Mouse (Mus musculus) right cerebral cortex, postnatal 4 days (tissue): ENCODE data around the gene Spin1.

Source experiments
- DNase-seq: peaks from one replicate; pipeline ENCODE4 v3.0.0-alpha.2; 2022

Gene Spin1

GRCm38 (mm10) chr13:51147106-51147505 lies 46.4 kb downstream of the Spin1 start:
- DNase-seq = no peak

- no peak for DNase-seq
Observed at GRCm38 (mm10) chr13:51152966-51153669, 52.4 kb downstream of the Spin1 start.

- DNase-seq = no peak
Observed at GRCm38 (mm10) chr13:51153670-51154030, 53.0 kb downstream of the Spin1 start.

- DNase-seq = peak; percentile 19
Observed at GRCm38 (mm10) chr13:51155178-51156013, 54.7 kb downstream of the Spin1 start.

- no peak for DNase-seq
Observed at GRCm38 (mm10) chr13:51156014-51156386, 55.3 kb downstream of the Spin1 start.

GRCm38 (mm10) chr13:51157291-51157690 lies 56.6 kb downstream of the Spin1 start:
- no peak for DNase-seq

GRCm38 (mm10) chr13:51161672-51162071 lies 61.0 kb downstream of the Spin1 start:
- no peak for DNase-seq

- DNase-seq = no peak
Observed at GRCm38 (mm10) chr13:51162246-51162645, 61.6 kb downstream of the Spin1 start.

GRCm38 (mm10) chr13:51166711-51167110 lies 66.0 kb downstream of the Spin1 start:
- no peak for DNase-seq

GRCm38 (mm10) chr13:51170215-51170614 lies 69.5 kb downstream of the Spin1 start:
- DNase-seq = no peak

GRCm38 (mm10) chr13:51170691-51171680 lies 70.3 kb downstream of the Spin1 start, which contains the start of gene Nxnl2:
TSS of gene Nxnl2 (plus strand) at chr13:51171022.
- peak; percentile 47 for DNase-seq

- DNase-seq = no peak
Observed at GRCm38 (mm10) chr13:51172601-51173000, 71.9 kb downstream of the Spin1 start.

- DNase-seq = no peak
Observed at GRCm38 (mm10) chr13:51178932-51179331, 78.3 kb downstream of the Spin1 start.

GRCm38 (mm10) chr13:51179362-51179761 lies 78.7 kb downstream of the Spin1 start:
- DNase-seq = no peak

GRCm38 (mm10) chr13:51182236-51182635 lies 81.6 kb downstream of the Spin1 start:
- no peak for DNase-seq

GRCm38 (mm10) chr13:51184896-51185295 lies 84.2 kb downstream of the Spin1 start:
- no peak for DNase-seq

- DNase-seq = no peak
Observed at GRCm38 (mm10) chr13:51190336-51190735, 89.7 kb downstream of the Spin1 start.

- peak; percentile 38 for DNase-seq
Observed at GRCm38 (mm10) chr13:51191416-51192140, 90.9 kb downstream of the Spin1 start.

GRCm38 (mm10) chr13:51193893-51194292 lies 93.2 kb downstream of the Spin1 start:
- DNase-seq = no peak

GRCm38 (mm10) chr13:51197699-51198098 lies 97.0 kb downstream of the Spin1 start:
- no peak for DNase-seq

- no peak for DNase-seq
Observed at GRCm38 (mm10) chr13:51198186-51198585, 97.5 kb downstream of the Spin1 start.
